Mouse (Mus musculus) adrenal gland, postnatal 25 days (tissue): ENCODE measurements around the gene Eif3a. TPM values are rescaled to one million over a fixed set of nuclear protein-coding genes. Genes with fewer than 3 reads are reported as not detected.

Experiments used
- DNase-seq: peaks from one replicate; pipeline ENCODE4 v3.0.0; 2021; ENCODE audit warnings: mixed read lengths
- microRNA-seq, 2 experiments: library from miRNA; unstranded; fragments of <30 nt; microRNA quantifications; one replicate each; pipeline ENCODE4 v1.2.0; 2021
- total RNA-seq: library from RNA; stranded (reverse); gene quantifications from 2 replicates; pipeline ENCODE4 v1.2.3, GENCODE M21; 2021

Gene Eif3a
- total RNA-seq, 1 experiment from 2014 or later: 151 TPM

DNA sequence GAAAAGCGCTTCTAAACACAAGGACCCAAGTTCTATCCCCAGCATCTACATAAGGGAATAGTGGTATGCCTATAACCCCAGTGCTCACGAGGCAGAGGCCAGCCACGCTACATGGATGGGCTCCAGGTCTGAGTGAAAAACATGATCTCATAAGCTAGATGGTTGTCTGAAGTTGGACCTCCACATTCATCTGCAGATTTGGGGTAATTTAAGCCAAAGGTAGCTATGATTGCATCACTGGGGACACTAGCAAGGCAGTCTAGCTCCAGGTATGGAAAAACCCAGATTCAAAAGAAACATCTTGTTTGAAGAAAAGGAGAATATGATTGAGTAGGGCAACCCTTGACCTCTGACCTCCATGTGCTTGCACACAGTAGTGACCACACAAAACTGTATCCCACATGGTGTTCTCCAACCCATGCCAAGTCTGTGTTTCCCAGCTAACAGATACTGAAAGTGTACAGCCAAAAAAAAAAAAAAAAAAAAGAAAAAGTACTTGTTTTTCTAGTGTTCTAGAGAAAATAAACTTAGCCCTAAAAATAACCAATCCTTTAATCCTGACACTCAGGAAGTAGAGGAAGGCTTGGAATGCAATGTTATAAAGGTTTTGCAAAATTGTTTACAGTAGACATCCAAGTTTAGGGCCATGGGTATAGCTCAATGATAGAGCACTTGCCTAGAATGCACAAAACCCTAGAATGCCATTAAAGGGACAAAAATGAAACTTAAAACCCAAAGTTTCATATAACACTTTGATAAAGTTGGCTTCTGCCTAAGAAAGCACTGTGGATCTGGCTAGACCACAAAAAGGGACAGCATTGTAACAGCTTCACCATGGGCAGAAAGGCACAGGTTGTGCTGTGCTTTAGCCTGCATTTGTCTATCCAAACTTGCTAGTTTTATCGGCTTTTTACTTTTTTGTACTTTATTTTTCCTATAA is 31.3 kb downstream of the Eif3a start:
- DNase-seq: no peak

DNA sequence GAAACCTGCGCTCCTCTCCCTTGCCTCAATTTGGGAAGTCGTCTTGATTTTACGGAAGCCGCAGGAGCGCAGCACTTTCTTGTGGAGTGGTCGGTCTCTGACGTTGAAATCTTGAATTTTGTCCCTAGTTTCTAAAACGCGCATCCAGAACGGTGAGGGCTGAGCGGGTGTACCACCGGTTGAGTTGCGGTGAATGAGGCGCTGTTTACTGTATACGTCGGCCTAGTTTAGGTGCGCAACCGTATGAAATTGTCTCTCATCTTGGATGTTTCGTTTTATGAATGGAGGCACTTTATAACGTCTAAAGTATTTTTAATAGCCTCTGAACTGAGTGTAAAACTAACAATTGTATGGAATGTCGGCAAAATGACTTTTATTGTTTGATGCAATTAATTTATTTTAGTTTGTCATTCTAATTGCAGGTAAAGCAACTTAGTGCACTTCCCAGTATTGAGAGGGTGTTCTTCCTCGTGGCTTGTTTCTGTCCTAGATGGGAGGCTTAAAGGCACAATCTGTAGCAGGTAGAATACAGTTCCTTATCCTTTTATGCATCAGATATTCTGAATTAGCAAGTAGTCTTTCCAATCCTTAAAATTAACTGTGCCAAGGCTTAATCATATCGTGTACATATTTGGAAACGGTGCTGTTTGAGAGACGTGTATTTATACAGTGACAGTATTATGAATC is 33.2 kb downstream of the Eif3a start:
- no peak for DNase-seq

DNA sequence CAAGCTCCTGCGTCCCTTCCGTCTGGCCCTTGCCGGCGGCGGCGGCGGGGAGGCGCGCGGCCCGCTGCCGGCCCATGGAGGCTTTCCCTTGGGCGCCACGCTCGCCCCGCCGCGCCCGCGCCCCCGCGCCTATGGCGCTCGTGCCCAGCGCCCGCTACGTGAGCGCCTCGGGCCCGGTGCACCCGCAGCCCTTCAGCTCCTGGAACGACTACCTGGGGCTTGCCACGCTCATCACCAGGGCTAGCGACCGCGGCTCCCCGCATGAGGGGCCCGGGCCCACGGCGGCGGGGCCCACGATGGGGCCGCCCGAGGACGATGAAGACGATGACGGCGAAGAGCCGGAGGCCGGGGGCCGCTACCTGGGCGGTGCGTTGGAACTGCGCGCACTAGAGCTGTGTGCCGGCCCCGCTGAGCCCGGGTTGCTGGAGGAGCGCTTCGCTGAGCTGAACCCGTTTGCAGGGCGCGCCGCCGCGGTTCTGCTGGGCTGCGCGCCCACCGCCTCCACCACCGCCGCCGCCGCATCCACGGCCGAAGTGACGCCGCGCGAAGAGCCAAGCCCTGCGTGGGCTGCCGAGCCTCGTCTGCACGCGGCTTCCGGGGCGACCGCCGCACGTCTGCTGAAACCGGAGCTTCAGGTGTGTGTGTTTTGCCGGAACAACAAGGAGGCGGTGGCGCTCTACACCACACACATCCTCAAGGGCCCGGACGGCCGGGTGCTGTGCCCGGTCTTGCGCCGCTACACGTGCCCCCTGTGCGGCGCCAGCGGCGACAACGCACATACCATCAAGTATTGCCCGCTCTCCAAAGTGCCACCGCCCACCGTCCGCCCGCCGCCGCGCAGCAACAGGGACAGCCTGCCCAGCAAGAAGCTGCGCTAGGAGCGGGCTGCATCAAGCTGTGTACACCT is 34.0 kb downstream of the Eif3a start:
- peak; percentile 43 for DNase-seq

DNA sequence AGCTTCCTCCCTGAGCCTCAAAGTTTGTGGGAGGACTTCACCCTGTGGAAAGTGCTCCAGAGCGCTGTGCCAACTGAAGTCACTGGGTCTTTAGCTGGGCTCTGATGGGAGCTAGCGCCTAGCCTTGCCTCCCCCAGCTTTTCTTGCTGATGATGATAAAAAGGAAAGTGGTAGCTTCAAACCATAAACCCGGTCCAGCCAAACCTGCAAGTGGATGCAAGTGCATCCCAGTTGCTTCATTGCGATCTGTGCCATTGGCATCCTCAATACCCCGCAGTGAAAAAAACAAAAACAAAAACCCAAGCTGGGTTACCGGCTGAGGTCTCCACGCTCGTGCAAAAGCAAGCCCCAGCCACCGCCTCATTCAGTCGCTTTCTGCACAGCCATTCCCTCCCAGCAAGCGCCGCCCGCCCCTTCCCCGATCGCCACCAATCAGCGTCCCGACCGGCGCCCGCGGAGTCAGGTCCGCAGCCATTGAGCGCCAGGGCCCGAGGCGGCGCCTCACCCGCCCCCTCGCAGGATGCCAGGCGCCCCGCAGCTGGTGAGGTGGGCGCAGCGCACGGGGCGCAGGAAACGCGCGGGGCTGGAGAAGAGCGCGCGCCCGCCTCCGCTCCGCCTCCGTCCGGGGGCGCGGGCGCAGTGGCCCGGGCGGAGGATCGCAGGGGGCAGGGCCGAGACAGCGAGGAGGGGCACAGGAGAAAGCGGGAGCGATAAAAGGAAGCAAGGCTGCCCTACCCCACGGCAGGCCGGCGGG is 34.8 kb downstream of the Eif3a start, which contains the start of gene Nanos1:
Gene Nanos1 (plus strand): TSS at position 550 of the 754 bp plus-strand sequence.
- DNase-seq: peak; percentile 93

DNA sequence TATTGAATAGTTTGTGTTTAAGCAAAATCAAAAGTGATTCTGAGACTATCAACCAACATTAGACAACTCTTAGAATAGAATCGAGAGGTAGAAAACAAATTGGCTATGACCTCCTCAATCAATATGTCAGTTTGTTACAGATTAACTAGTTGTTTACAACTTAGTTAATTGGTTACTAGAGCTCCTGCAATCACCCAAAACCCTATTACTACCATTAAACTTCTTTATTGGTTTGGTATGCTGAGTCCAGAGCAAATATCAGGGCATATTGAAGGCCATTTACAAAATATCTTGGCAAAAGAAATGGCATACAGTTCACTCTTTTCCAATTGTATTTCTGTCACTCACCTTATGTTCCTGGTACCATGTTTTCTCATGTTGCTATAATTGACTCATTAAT is 42.7 kb downstream of the Eif3a start:
- DNase-seq: no peak

DNA sequence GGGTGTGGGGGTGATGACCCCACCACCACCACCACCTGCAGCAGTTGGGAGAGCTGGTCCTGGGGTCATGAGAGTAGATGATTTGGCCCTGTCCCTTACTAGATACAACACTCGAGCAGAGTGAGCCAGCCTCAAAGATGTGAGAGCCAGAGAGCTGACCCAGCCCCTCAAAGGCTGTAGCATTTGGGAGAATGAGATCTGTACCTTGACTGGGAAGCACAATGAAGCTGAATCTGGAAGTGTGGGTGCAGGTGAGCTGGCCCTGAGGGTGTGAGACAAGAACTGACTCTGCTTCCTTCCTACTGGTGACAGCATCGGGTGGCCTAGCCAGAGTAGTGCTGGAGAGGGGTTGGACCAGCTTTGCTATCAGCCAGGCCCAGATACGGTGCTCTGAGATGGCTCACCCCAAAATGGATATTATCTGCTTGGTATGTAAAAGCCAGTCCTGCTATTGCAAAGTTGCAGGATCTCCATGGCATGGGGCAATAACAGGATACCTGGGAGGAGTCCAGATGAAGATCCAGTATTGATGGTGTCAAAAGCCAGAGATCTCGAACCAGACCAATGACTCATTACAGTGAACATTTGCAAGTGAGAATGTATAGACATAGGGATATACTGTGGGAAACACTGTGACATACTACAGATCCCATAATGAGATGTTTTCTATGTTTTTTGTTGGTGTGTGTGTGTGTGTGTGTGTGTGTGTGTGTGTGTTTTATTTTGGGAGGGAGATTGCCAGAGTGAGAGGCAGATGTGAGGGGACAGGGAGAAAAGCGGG is 46.5 kb downstream of the Eif3a start:
- DNase-seq: no peak

DNA sequence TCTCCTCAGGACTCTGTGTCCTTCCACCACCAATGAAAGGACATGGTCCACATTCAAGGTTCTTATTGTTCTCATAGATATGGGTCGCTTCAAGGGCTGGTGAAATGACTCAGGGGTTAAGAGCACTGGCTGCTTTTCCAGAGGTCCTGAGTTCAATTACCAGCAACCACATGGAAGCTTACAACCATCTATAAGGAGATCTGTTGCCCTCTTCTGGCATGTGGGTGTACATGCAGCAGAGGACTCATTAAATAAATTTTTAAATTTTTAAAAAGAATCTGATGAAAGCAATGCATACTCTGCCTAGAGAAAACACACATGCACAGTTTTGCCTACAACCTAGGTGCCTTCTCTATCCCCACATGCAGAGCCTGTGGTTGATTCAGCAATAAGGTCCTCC is 49.9 kb downstream of the Eif3a start:
- DNase-seq: no peak

DNA sequence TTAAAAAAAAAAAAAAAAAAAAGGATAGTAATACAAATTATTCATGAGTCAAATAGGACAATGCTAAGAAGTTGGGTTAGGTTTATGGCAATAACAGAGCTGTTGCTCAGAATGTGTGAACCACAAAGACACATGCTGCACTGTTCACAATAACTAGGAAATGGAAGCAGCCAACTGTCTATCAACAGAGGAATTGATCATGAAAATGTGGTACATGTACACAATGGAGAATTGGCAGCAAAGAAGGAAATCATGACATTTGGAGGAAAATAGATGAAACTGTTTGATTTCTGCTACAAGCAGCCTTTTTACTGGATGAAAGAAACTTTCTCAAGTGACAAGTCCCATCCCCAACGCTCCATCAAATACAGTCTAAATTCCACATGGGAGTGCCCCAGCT is 58.5 kb downstream of the Eif3a start:
- DNase-seq: no peak

DNA sequence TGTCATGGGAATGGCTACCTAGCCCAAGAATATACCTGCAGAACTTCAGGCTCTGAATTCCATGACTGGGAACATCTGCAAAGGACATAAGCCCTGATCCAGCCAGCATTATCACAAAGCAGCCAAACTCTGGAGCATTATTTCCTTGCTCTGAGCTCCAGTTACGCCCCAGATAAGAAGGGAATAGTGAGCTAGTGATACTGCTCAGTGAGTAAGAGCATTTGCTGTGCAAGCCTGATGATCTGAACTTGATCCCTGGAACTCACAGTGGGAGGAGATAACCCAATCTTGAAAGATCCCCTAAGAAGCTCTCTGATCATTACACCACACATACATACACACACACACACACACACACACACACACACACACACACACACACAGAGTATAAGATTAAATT is 59.2 kb downstream of the Eif3a start:
- DNase-seq: no peak

DNA sequence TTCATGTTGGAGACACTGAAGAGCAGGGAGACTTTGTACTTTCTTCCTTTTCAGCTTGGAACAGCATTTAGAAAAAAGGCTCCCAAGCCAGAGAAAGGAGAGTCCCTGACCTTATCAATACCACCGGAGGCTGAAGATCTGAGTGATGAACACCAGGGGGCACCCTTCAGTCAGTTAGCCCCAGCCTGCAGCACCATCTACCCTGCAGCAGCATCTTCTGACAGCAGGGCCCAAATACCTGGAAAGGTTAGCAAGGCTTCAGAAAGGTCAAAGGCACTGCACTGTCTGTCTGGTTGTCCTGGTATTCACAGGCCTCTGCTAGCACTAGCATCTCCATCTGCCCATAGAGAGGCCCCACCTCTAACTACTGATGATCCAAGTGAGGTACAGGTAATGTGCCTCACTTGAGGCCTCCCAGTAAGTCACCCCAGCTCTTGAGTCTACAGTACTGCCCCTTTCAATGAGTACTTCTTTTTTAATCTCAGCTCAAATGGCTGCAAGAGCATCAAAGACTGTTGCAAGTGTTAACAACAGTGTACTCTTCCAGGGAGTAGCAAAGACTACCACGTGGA is 60.1 kb downstream of the Eif3a start:
- peak; percentile 25 for DNase-seq

DNA sequence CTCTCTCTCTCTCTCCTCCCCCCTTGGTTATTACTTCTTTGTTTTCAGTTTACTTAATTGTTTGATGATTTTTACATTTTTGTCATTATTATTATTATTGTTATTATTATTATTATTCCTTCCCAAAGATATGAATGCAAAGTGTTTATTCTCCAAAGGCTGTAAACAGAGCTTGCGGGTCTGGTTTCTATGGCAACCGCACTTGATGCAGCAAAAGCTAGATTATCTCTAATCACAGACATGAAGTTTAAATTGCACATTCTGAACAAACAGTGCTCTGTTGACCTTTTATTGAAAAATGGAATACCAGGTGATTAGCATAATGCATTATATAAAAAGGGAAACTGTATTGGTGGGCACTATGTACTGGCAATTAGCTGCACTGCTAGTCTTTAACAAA is 74.1 kb downstream of the Eif3a start:
- DNase-seq: no peak

DNA sequence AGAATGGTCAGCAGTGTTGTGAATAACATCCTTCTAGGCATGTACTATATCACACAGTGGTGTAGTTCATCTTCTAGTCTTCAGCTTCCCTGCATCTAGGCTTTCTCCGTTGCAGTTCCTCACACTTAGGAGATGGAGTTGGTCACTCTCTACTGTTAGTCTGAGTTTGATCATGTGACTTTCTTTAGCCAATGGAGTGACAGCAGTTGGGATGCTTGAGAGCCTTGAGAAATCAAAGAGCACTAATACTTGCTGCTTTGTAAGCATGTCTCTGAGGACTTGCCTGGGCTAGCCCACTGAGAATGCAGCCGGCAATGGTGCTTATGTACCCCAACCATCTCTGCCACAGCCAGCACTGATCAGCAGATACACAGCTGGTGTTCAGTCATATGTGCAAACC is 77.9 kb downstream of the Eif3a start:
- no peak for DNase-seq

Small RNA genes within 50 kb of the gene (microRNA-seq; reads per million reads assigned to microRNA genes)
- gene mmu-mir-3084-1: 0 reads per million in 2 experiments

Other genes starting within 250 kb of the Eif3a start
- 40.7 and 49.5 TPM in 2 replicates for gene Cacul1, start 209.6 kb downstream of the Eif3a start, total RNA-seq
- 1.0 and 1.2 TPM in 2 replicates for gene Nanos1, start 34.7 kb downstream of the Eif3a start, total RNA-seq
- gene Fam45a, start 20.9 kb upstream of the Eif3a start, total RNA-seq: 21.6 and 35.6 TPM in 2 replicates
- gene Sfxn4, start 70.8 kb upstream of the Eif3a start, total RNA-seq: 7.6 and 8.8 TPM in 2 replicates
- 795 and 810 TPM in 2 replicates for gene Prdx3, start 83.9 kb upstream of the Eif3a start, total RNA-seq
- 17.9 and 25.6 TPM in 2 replicates for gene Grk5, start 99.1 kb upstream of the Eif3a start, total RNA-seq